Mouse (Mus musculus) E14TG2a.4 (cell line): ENCODE results near the gene Ets2.

Source experiments
- CTCF ChIP-seq: conservative IDR thresholded peaks from 2 replicates; pipeline ENCODE4 v1.5.1; 2014; ENCODE audit warnings: low read length
- NANOG ChIP-seq: IDR thresholded peaks from 2 replicates; pipeline ENCODE4 v1.6.1; 2014; ENCODE audit warnings: borderline replicate concordance, low read length, mixed read lengths
- POU5F1 ChIP-seq: IDR thresholded peaks from 2 replicates; pipeline ENCODE4 v1.6.1; 2014; ENCODE audit warnings: low read length, borderline replicate concordance

DNA sequence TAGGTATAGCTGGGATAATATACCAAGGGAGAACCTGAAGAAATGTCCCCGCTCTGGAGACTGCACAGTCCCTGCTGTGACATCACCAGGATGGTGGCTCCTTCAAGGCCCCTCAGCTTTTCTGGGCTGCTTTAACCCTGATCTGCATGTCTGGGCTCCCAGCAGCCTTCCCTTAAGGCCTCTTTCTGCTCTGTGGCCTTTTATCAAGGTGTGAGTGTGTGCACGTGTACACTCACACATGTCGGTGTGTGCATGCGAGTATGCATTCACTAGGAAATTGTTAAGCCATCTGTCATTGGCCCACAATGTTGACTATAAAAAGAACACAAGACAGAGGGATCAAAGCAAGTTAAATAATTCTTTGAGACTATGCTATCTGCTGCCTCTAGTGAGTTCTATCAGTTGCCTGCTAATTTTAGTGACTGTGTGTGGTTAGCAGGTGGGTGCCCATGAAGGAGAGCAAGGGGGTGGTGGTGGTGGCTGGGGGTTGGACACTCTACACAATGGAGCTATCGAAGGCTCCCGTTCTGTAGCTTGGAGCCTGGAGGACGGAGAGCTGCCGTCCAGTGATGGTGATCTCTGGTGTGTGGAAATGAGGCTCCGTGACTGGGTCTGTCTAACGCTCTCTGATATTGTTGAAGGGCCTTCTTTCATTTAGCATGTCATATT lies 2.9 kb downstream of the Ets2 start:
- TF ChIP-seq CTCF = no peak
- no peak for TF ChIP-seq NANOG
- no peak for TF ChIP-seq POU5F1
